Mouse (Mus musculus): ENCODE results near the gene Pank1.

DNA sequence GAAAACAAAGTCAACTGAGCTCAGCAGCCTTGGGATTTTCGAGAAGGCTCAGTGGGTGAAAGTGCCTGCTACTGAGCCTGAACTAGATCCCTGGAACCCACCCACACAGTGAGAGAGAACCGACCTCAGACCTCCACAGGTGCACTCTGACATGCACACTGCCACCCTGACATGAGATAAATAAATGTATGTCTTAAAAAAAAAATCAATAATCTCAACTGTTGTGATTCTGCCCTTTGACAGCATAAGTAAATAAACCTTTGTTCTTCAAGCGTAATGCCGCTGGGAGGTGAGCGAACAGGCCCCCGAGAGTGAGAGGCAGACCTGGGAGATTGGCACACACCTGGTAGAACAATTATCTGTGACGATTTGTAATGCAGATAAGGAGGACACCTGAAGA lies 33.2 kb downstream of the Pank1 start:
- TF ChIP-seq CTCF (IDR thresholded peaks at IDR 0.05; ENCODE audit: low read depth, low read length) (no peak), POLR2A (IDR thresholded peaks at IDR 0.05; ENCODE audit: borderline replicate concordance, low read depth, low read length) (no peak)
